Mouse (Mus musculus): Measurements from ENCODE around the gene Polr3h.
"Not testable (repeated sequence)": the region's sequence is repeated elsewhere in the genome, so short reads cannot be mapped to it uniquely, and the experiment has no call there.

The Polr3h gene

GRCm38 (mm10) chr15:81925760-81926445 is at the start of gene Polr3h:
Gene Polr3h, minus strand, starts transcription at chr15:81926240.
- peak; percentile 99 for DNase-seq

GRCm38 (mm10) chr15:81975156-81975555 is 49.1 kb upstream of the Polr3h start:
- DNase-seq = not testable (repeated sequence)

GRCm38 (mm10) chr15:81970498-81970897 is 44.5 kb upstream of the Polr3h start:
- DNase-seq = not testable (repeated sequence)

- DNase-seq = not testable (repeated sequence)
Measured at GRCm38 (mm10) chr15:81969635-81970034, 43.6 kb upstream of the Polr3h start.

- no peak for DNase-seq
Measured at GRCm38 (mm10) chr15:81969173-81969572, 43.1 kb upstream of the Polr3h start.

- DNase-seq = no peak
Measured at GRCm38 (mm10) chr15:81968447-81968846, 42.4 kb upstream of the Polr3h start.

- no peak for DNase-seq
Measured at GRCm38 (mm10) chr15:81967821-81968220, 41.8 kb upstream of the Polr3h start.

GRCm38 (mm10) chr15:81966062-81966829 is 40.2 kb upstream of the Polr3h start:
- DNase-seq = no peak

- no peak for DNase-seq
Measured at GRCm38 (mm10) chr15:81964980-81965545, 39.0 kb upstream of the Polr3h start.

- DNase-seq = no peak
Measured at GRCm38 (mm10) chr15:81964262-81964661, 38.2 kb upstream of the Polr3h start.

- no peak for DNase-seq
Measured at GRCm38 (mm10) chr15:81961078-81961451, 35.0 kb upstream of the Polr3h start.

GRCm38 (mm10) chr15:81960171-81961077 is 34.4 kb upstream of the Polr3h start, which contains the start of gene Pmm1:
Gene Pmm1, minus strand, starts transcription at chr15:81960930.
- peak; percentile 98 for DNase-seq

- no peak for DNase-seq
Measured at GRCm38 (mm10) chr15:81958906-81959305, 32.9 kb upstream of the Polr3h start.

- no peak for DNase-seq
Measured at GRCm38 (mm10) chr15:81957598-81957997, 31.6 kb upstream of the Polr3h start.

- peak; percentile 81 for DNase-seq
Measured at GRCm38 (mm10) chr15:81956457-81956856, 30.4 kb upstream of the Polr3h start.

- DNase-seq = no peak
Measured at GRCm38 (mm10) chr15:81955414-81955813, 29.4 kb upstream of the Polr3h start.

GRCm38 (mm10) chr15:81954716-81955115 is 28.7 kb upstream of the Polr3h start:
- no peak for DNase-seq

- no peak for DNase-seq
Measured at GRCm38 (mm10) chr15:81954151-81954583, 28.1 kb upstream of the Polr3h start.

GRCm38 (mm10) chr15:81952310-81952709 is 26.3 kb upstream of the Polr3h start:
- no peak for DNase-seq

GRCm38 (mm10) chr15:81951159-81951558 is 25.1 kb upstream of the Polr3h start:
- no peak for DNase-seq

GRCm38 (mm10) chr15:81950716-81951115 is 24.7 kb upstream of the Polr3h start:
- DNase-seq = no peak

- no peak for DNase-seq
Measured at GRCm38 (mm10) chr15:81949476-81950131, 23.6 kb upstream of the Polr3h start.

All from retina, postnatal 1 day (tissue).